Mouse (Mus musculus): ENCODE data around the gene Cerk. TPM values are rescaled to one million over a fixed set of nuclear protein-coding genes. Genes with fewer than 3 reads are reported as not detected.

Cerk gene
- polyA plus RNA-seq, 1 experiment, result 42.5 TPM

- TF ChIP-seq POLR2A (IDR thresholded peaks at IDR 0.05; ENCODE audit: borderline replicate concordance, control insufficient read depth, low read depth, low read length) (no peak; the same call in 1 of the 2 replicates), CTCF (IDR thresholded peaks at IDR 0.05; ENCODE audit: control insufficient read depth, insufficient read depth, low read length) (no peak)
- Histone ChIP-seq H3K4me3 (replicated peaks; ENCODE audit: control insufficient read depth, low read depth, low read length) (no peak overlapping the region), H3K27ac (ENCODE audit: control insufficient read depth, insufficient read depth, low read depth, low read length, poor library complexity) (no peak overlapping the region), H3K4me1 (ENCODE audit: control insufficient read depth, insufficient read depth, low read length) (no peaks in the 10 kb centered on the region; the same call in 1 of the 2 replicates)
- WGBS, result 88% methylated on average over 17 of the region's 17 CpGs
These were observed 90.0 kb downstream of the Cerk start for GRCm38 (mm10) chr15:86095722-86096603.

DNA sequence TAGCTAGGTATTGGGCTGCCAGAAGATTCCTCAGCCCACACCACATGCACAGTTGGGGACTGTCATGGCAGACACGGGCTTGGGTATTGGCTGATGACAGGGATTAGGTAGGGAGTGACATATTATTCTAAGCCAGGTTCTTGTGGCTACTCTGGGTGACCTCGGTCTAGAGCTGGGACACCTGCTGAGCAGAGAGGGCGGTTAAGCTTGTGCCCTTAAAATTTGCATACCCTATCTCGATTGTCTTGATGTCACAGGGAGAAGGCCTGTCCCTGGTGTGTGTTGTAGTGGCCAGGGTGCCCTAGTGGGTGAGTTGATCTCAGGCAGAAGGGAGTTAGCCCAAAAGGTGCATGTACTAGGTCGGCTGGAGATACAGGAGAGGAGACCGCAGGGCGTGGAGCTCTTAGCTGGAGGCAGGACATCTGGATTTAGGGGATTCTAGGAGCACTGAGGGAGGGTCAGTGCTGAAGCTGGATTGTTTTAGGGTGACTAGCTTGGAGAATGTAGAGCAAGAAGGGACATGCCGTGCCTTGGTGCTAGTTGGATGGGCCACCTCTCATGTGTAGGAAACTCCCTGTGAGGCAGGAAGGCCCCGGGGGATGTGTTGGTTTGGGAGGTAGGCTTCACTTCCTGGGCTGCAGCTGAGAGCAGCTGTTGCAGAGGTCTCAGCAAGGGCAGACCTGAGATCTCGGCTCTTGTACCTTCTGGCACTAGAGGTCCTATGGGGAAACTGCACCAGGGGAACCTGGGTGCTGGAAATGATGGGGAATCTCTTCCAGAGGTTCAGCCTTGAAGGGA lies 91.4 kb downstream of the Cerk start:
- TF ChIP-seq POLR2A (IDR thresholded peaks at IDR 0.05; ENCODE audit: borderline replicate concordance, control insufficient read depth, low read depth, low read length) (no peak), CTCF (IDR thresholded peaks at IDR 0.05; ENCODE audit: control insufficient read depth, insufficient read depth, low read length) (no peak)
- Histone ChIP-seq H3K27ac (ENCODE audit: control insufficient read depth, insufficient read depth, low read depth, low read length, poor library complexity) (peak overlapping the region; percentile 50), H3K4me1 (ENCODE audit: control insufficient read depth, insufficient read depth, low read length) (no peaks in the 10 kb centered on the region; the same call in 1 of the 2 replicates), H3K4me3 (replicated peaks; ENCODE audit: control insufficient read depth, low read depth, low read length) (no peak overlapping the region)
- WGBS, result 64% methylated on average over 10 of the region's 10 CpGs

- WGBS, result 82% methylated on average over 1 of the region's 1 CpGs
- Histone ChIP-seq H3K4me3 (replicated peaks; ENCODE audit: control insufficient read depth, low read depth, low read length) (no peak overlapping the region), H3K4me1 (ENCODE audit: control insufficient read depth, insufficient read depth, low read length) (peaks cover 5% of the 10 kb centered on the region; the same call in 1 of the 2 replicates), H3K27ac (ENCODE audit: control insufficient read depth, insufficient read depth, low read depth, low read length, poor library complexity) (no peak overlapping the region)
- TF ChIP-seq CTCF (IDR thresholded peaks at IDR 0.05; ENCODE audit: control insufficient read depth, insufficient read depth, low read length), result no peak
- TF ChIP-seq POLR2A (IDR thresholded peaks at IDR 0.05; ENCODE audit: borderline replicate concordance, control insufficient read depth, low read depth, low read length), result no peak
These were observed 92.7 kb downstream of the Cerk start for GRCm38 (mm10) chr15:86093236-86093635.

DNA sequence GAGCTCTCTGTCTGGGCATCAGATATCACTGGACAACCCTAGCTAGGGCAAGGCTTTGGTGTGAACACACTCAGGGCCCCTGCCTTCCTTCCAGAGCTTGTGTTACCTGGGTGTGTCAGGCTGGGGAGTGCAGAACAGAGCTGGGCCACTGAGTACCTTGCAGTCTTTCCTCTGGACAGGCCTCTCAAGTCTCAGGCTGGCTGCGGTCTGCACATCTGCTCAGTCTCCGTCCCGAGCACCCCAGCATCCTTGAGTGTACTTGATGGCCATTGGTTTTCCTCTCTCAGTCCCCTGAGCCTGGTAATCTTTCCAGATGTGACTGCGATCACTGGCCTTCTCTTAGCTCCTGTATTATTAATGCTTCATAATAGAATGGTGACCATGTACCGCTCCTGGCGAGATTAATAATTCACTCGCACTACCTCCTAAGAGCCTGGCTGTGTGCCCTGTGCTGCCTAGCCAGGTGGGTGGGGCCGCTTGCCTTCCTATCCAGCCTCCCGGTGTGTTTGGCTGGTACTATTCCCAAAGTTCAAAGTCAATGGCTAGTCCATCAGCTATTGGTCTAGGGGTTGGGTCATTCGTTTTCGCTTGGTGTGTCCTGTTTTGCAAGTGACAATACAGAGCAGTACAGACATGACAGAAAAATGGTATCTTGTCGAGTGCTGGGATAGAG lies 93.8 kb downstream of the Cerk start:
- Histone ChIP-seq H3K4me3 (replicated peaks; ENCODE audit: control insufficient read depth, low read depth, low read length) (no peak overlapping the region), H3K4me1 (ENCODE audit: control insufficient read depth, insufficient read depth, low read length) (peaks cover 7% of the 10 kb centered on the region; the same call in 1 of the 2 replicates), H3K27ac (ENCODE audit: control insufficient read depth, insufficient read depth, low read depth, low read length, poor library complexity) (no peak overlapping the region)
- WGBS, result 91% methylated on average over 12 of the region's 12 CpGs
- no peak for TF ChIP-seq POLR2A (IDR thresholded peaks at IDR 0.05; ENCODE audit: borderline replicate concordance, control insufficient read depth, low read depth, low read length)
- TF ChIP-seq CTCF (IDR thresholded peaks at IDR 0.05; ENCODE audit: control insufficient read depth, insufficient read depth, low read length), result no peak

DNA sequence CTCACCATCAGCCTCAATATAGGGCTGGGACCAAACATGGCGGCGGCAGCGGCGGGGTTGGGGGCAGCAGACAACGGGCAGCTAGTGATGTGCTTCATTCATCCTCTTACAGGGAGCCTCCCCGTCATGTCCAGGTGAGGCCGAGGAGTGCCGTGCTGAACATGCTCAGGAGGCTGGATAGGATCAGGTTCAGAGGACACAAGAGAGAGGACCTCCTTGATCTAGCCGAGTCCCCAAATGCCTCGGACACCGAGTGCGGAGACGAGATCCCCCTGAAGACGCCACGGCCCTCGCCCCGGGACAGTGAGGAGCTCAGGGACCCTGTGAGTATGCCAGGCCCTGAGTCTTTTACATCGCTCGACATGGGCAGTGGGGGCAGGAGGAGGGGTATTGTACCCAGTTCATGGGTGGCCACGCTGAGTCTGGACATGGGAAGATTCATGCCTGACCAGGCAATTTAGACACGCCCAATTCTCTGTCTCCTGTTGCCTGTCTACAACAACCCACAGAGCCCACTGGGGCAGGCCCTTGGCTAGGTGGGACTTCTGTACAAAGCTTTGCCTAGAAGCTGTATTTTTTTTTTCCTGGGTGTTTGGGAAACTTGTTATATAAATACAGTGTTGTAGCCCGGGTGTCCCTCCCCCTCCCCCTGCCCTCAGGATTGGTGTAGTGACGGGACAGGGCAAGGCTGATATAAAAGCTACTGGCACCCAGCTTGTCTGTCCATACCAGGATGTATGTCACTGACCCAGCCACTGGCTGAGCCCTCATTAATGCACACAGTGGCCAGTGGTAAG lies 94.5 kb downstream of the Cerk start:
- peaks cover 7% of the 10 kb centered on the region; the same call in 1 of the 2 replicates for H3K4me1 ChIP-seq (ENCODE audit: control insufficient read depth, insufficient read depth, low read length)
- H3K27ac ChIP-seq (ENCODE audit: control insufficient read depth, insufficient read depth, low read depth, low read length, poor library complexity), result no peak overlapping the region
- no peak overlapping the region for H3K4me3 ChIP-seq (replicated peaks; ENCODE audit: control insufficient read depth, low read depth, low read length)
- no peak for TF ChIP-seq CTCF (IDR thresholded peaks at IDR 0.05; ENCODE audit: control insufficient read depth, insufficient read depth, low read length)
- no peak for TF ChIP-seq POLR2A (IDR thresholded peaks at IDR 0.05; ENCODE audit: borderline replicate concordance, control insufficient read depth, low read depth, low read length)
- WGBS, result 89% methylated on average over 23 of the region's 23 CpGs

GRCm38 (mm10) chr15:86090578-86090977 lies 95.4 kb downstream of the Cerk start:
- Histone ChIP-seq H3K4me3 (replicated peaks; ENCODE audit: control insufficient read depth, low read depth, low read length) (no peak overlapping the region), H3K27ac (ENCODE audit: control insufficient read depth, insufficient read depth, low read depth, low read length, poor library complexity) (no peak overlapping the region), H3K4me1 (ENCODE audit: control insufficient read depth, insufficient read depth, low read length) (peaks cover 7% of the 10 kb centered on the region; the same call in 1 of the 2 replicates)
- 92% methylated on average over 8 of the region's 8 CpGs for WGBS
- TF ChIP-seq CTCF (IDR thresholded peaks at IDR 0.05; ENCODE audit: control insufficient read depth, insufficient read depth, low read length) (no peak), POLR2A (IDR thresholded peaks at IDR 0.05; ENCODE audit: borderline replicate concordance, control insufficient read depth, low read depth, low read length) (no peak)

- Histone ChIP-seq H3K27ac (ENCODE audit: control insufficient read depth, insufficient read depth, low read depth, low read length, poor library complexity) (no peak overlapping the region), H3K4me3 (replicated peaks; ENCODE audit: control insufficient read depth, low read depth, low read length) (no peak overlapping the region), H3K4me1 (ENCODE audit: control insufficient read depth, insufficient read depth, low read length) (peaks cover 7% of the 10 kb centered on the region; the same call in 1 of the 2 replicates)
- 71% methylated on average over 11 of the region's 11 CpGs for WGBS
- TF ChIP-seq POLR2A (IDR thresholded peaks at IDR 0.05; ENCODE audit: borderline replicate concordance, control insufficient read depth, low read depth, low read length) (no peak), CTCF (IDR thresholded peaks at IDR 0.05; ENCODE audit: control insufficient read depth, insufficient read depth, low read length) (no peak)
These were observed 95.9 kb downstream of the Cerk start for GRCm38 (mm10) chr15:86089991-86090529.

Other genes with a start within 250 kb of the Cerk start
- gene Celsr1, start 152.4 kb downstream of the Cerk start, polyA plus RNA-seq (2011; ENCODE audit: insufficient read depth, insufficient read length, low replicate concordance, missing spikeins), result 1.3 and 4.2 TPM in 2 replicates
- 14.1 and 20.7 TPM in 2 replicates for gene Gramd4, start 128.4 kb downstream of the Cerk start, polyA plus RNA-seq (2011; ENCODE audit: insufficient read depth, insufficient read length, low replicate concordance, missing spikeins)
- 5.2 and 16.3 TPM in 2 replicates for gene Tbc1d22a, start 28.3 kb upstream of the Cerk start, polyA plus RNA-seq (2011; ENCODE audit: insufficient read depth, insufficient read length, low replicate concordance, missing spikeins)

Data from bone marrow, adult 2 months (tissue).